ENCODE assay signal across 8 mouse cellular contexts in genomic region chr7:16845820-16846167, GRCm38 (mm10). TPM values are rescaled to one million over a fixed set of nuclear protein-coding genes. Genes with fewer than 3 reads are reported as not detected.
DNase-seq lines count a peak whose midpoint lies in the region; ATAC-seq and TF ChIP-seq lines count a peak whose summit lies in the region.

No protein-coding gene starts in this region.

- intact Hi-C loops in heart, adult 2 months (cut with DNase I) = loop anchor here (1.0 to 2.0 kb wide), 2 partner anchors 90 to 213 kb away; no protein-coding TSS in a partner anchor

- H3K27ac ChIP-seq in heart, adult 2 months = peak overlapping the region; percentile 99
- H3K27ac ChIP-seq in midbrain, embryonic 10.5 days (replicated peaks) = no peak overlapping the region
- H3K27ac ChIP-seq in midbrain, embryonic 16.5 days (ENCODE audit: low read length) = no peak overlapping the region
- peak overlapping the region; percentile 80 for H3K27ac ChIP-seq in limb, embryonic 10.5 days
- H3K27ac ChIP-seq in small intestine, adult 2 months (ENCODE audit: insufficient read depth, low read depth, low read length) = peak overlapping the region; percentile 92

- peaks cover 9% of the 10 kb centered on the region for H3K4me1 ChIP-seq in heart, adult 2 months (ENCODE audit: control insufficient read depth, insufficient read depth, low read length)
- H3K4me1 ChIP-seq in midbrain, embryonic 10.5 days = peaks cover 46% of the 10 kb centered on the region
- peaks cover 22% of the 10 kb centered on the region for H3K4me1 ChIP-seq in midbrain, embryonic 16.5 days (ENCODE audit: control insufficient read depth, insufficient read depth, low read length)
- H3K4me1 ChIP-seq in limb, embryonic 10.5 days = peaks cover 50% of the 10 kb centered on the region
- peaks cover 22% of the 10 kb centered on the region for H3K4me1 ChIP-seq in small intestine, adult 2 months (ENCODE audit: control insufficient read depth, insufficient read depth, insufficient read length, low read length)

- DNase-seq in heart, adult 2 months = no peak
- DNase-seq in heart, adult 11 months = no peak
- no peak for DNase-seq in midbrain, embryonic 10.5 days (ENCODE audit: low spot score)
- DNase-seq in limb, embryonic 10.5 days (ENCODE audit: low spot score) = no peak
- DNase-seq in cerebellum, postnatal 36 days = no peak
- no peak for DNase-seq in frontal cortex, postnatal 10 days (ENCODE audit: low spot score in 2 of 2)

- no peak for ATAC-seq in midbrain, embryonic 16.5 days

- peak overlapping the region; percentile 48 for H3K4me3 ChIP-seq in heart, adult 2 months
- peak overlapping the region; percentile 74 for H3K4me3 ChIP-seq in midbrain, embryonic 10.5 days
- H3K4me3 ChIP-seq in midbrain, embryonic 16.5 days (ENCODE audit: low read depth, low read length) = no peak overlapping the region
- H3K4me3 ChIP-seq in limb, embryonic 10.5 days = peak overlapping the region; percentile 76
- H3K4me3 ChIP-seq in small intestine, adult 2 months (ENCODE audit: low read depth, low read length) = peak overlapping the region; percentile 81

- no peaks in the 10 kb centered on the region for H3K79me2 ChIP-seq in heart, adult 2 months (replicated peaks; ENCODE audit: control insufficient read depth, insufficient read depth, low read length)

- TF ChIP-seq EP300 in heart, adult 2 months (IDR thresholded peaks at IDR 0.05; ENCODE audit: insufficient read depth, low read depth, low read length) = no peak

- H3K27me3 ChIP-seq in heart, adult 2 months (ENCODE audit: control insufficient read depth, insufficient read depth, low read length) = no peaks in the 10 kb centered on the region
- peaks cover 15% of the 10 kb centered on the region; the same call in 1 of the 2 replicates for H3K27me3 ChIP-seq in midbrain, embryonic 10.5 days (ENCODE audit: low read depth, poor library complexity, severe bottlenecking)
- H3K27me3 ChIP-seq in midbrain, embryonic 16.5 days (ENCODE audit: control insufficient read depth, insufficient read depth, low read depth, low read length) = no peaks in the 10 kb centered on the region
- H3K27me3 ChIP-seq in limb, embryonic 10.5 days (ENCODE audit: low read depth, poor library complexity, severe bottlenecking) = no peaks in the 10 kb centered on the region
- H3K27me3 ChIP-seq in small intestine, adult 2 months (ENCODE audit: control insufficient read depth, insufficient read depth, low read length) = no peaks in the 10 kb centered on the region

- WGBS in heart, adult 2 months = 46% methylated on average over 10 of the region's 10 CpGs
- 31% methylated on average over 10 of the region's 10 CpGs for WGBS in midbrain, embryonic 10.5 days
- 39% methylated on average over 10 of the region's 10 CpGs for WGBS in midbrain, embryonic 16.5 days
- WGBS in limb, embryonic 10.5 days = 28% methylated on average over 10 of the region's 10 CpGs
- 26% methylated on average over 10 of the region's 10 CpGs for WGBS in small intestine, adult 2 months

- peak overlapping the region; percentile 75 for H3K9ac ChIP-seq in heart, adult 2 months (ENCODE audit: low read depth, low read length)
- no peak overlapping the region for H3K9ac ChIP-seq in midbrain, embryonic 16.5 days (ENCODE audit: low read depth, low read length)

- peaks cover 3% of the 10 kb centered on the region; the same call in 1 of the 2 replicates for H3K36me3 ChIP-seq in heart, adult 2 months (ENCODE audit: control insufficient read depth, insufficient read depth, low read length)
- H3K36me3 ChIP-seq in midbrain, embryonic 10.5 days = peaks cover 48% of the 10 kb centered on the region
- 0 out of 2 replicates have a peak, but pooled peaks cover 8% of the 10 kb centered on the region for H3K36me3 ChIP-seq in midbrain, embryonic 16.5 days (ENCODE audit: control insufficient read depth, insufficient read depth, low read length)
- peaks cover 62% of the 10 kb centered on the region for H3K36me3 ChIP-seq in limb, embryonic 10.5 days
- H3K36me3 ChIP-seq in small intestine, adult 2 months (ENCODE audit: control insufficient read depth, insufficient read depth, low read length) = peaks cover 27% of the 10 kb centered on the region

- no peak for TF ChIP-seq CTCF in heart, adult 2 months (IDR thresholded peaks at IDR 0.05)
- TF ChIP-seq CTCF in small intestine, adult 2 months (IDR thresholded peaks at IDR 0.05; ENCODE audit: extremely low read depth, insufficient read length, insufficient replicate concordance, low read depth, low read length) = no peak

- no peak for TF ChIP-seq POLR2A in heart, adult 2 months (IDR thresholded peaks at IDR 0.05; ENCODE audit: insufficient read depth, low read depth, low read length)
- no peak for TF ChIP-seq POLR2A in small intestine, adult 2 months (IDR thresholded peaks at IDR 0.05; ENCODE audit: low read depth, low read length)

- no peak overlapping the region for H3K4me2 ChIP-seq in midbrain, embryonic 16.5 days (ENCODE audit: low read length)

- no peaks in the 10 kb centered on the region for H3K9me3 ChIP-seq in midbrain, embryonic 10.5 days (replicated peaks)
- no peaks in the 10 kb centered on the region for H3K9me3 ChIP-seq in midbrain, embryonic 16.5 days (replicated peaks; ENCODE audit: control insufficient read depth, low read length, poor library complexity, severe bottlenecking)
- no peaks in the 10 kb centered on the region for H3K9me3 ChIP-seq in limb, embryonic 10.5 days (replicated peaks)

RNA-seq across cellular contexts. Expression of gene Prkd2, which starts 3.1 kb away (rescaled TPM):
- total RNA-seq in heart, adult 2 months (2021) = 10 to 100 TPM; 15.3 to 19.9 TPM
- 24.5 and 26.2 TPM in 2 replicates for polyA plus RNA-seq in heart, adult 2 months (2012; rRNA removed)
- polyA plus RNA-seq in midbrain, embryonic 10.5 days (2016; fragmentation: Nextera tagmentation; extraction: Ambion mirVana) = 11.1 and 11.8 TPM in 2 replicates
- polyA plus RNA-seq in midbrain, embryonic 16.5 days (2015; fragmentation: Nextera tagmentation; extraction: Ambion mirVana) = 6.0 and 6.9 TPM in 2 replicates
- polyA plus RNA-seq in limb, embryonic 10.5 days (2016; fragmentation: Nextera tagmentation; extraction: Ambion mirVana) = 15.0 and 15.6 TPM in 2 replicates
- 22.9 and 44.0 TPM in 2 replicates for polyA plus RNA-seq in small intestine, adult 2 months (2012; rRNA removed)

RNA-seq across cellular contexts. Expression of gene Fkrp, which starts 29.3 kb away (rescaled TPM):
- 10 to 100 TPM; 49.5 to 52.8 TPM for total RNA-seq in heart, adult 2 months (2021)
- 40.3 and 51.3 TPM in 2 replicates for polyA plus RNA-seq in heart, adult 2 months (2012; rRNA removed)
- 28.3 and 32.9 TPM in 2 replicates for polyA plus RNA-seq in midbrain, embryonic 10.5 days (2016; fragmentation: Nextera tagmentation; extraction: Ambion mirVana)
- 52.1 and 53.8 TPM in 2 replicates for polyA plus RNA-seq in midbrain, embryonic 16.5 days (2015; fragmentation: Nextera tagmentation; extraction: Ambion mirVana)
- polyA plus RNA-seq in limb, embryonic 10.5 days (2016; fragmentation: Nextera tagmentation; extraction: Ambion mirVana) = 27.2 and 33.1 TPM in 2 replicates
- polyA plus RNA-seq in small intestine, adult 2 months (2012; rRNA removed) = 14.6 and 24.5 TPM in 2 replicates

RNA-seq across cellular contexts. Expression of gene Dact3, which starts 29.3 kb away (rescaled TPM):
- total RNA-seq in heart, adult 2 months (2021) = 10 to 100 TPM in 1 of 2 experiments, 1 to 10 TPM in 1; 8.6 to 12.1 TPM
- 19.6 and 20.0 TPM in 2 replicates for polyA plus RNA-seq in heart, adult 2 months (2012; rRNA removed)
- polyA plus RNA-seq in midbrain, embryonic 10.5 days (2016; fragmentation: Nextera tagmentation; extraction: Ambion mirVana) = 1.9 and 2.2 TPM in 2 replicates
- polyA plus RNA-seq in midbrain, embryonic 16.5 days (2015; fragmentation: Nextera tagmentation; extraction: Ambion mirVana) = 2.6 and 3.0 TPM in 2 replicates
- 7.0 and 8.2 TPM in 2 replicates for polyA plus RNA-seq in limb, embryonic 10.5 days (2016; fragmentation: Nextera tagmentation; extraction: Ambion mirVana)
- polyA plus RNA-seq in small intestine, adult 2 months (2012; rRNA removed) = 21.6 and 24.2 TPM in 2 replicates

RNA-seq across cellular contexts. Expression of gene Strn4, which starts 30.1 kb away (rescaled TPM):
- 10 to 100 TPM; 55.5 to 56.2 TPM for total RNA-seq in heart, adult 2 months (2021)
- 94.2 and 101 TPM in 2 replicates for polyA plus RNA-seq in heart, adult 2 months (2012; rRNA removed)
- polyA plus RNA-seq in midbrain, embryonic 10.5 days (2016; fragmentation: Nextera tagmentation; extraction: Ambion mirVana) = 108 and 137 TPM in 2 replicates
- polyA plus RNA-seq in midbrain, embryonic 16.5 days (2015; fragmentation: Nextera tagmentation; extraction: Ambion mirVana) = 185 and 199 TPM in 2 replicates
- 130 and 145 TPM in 2 replicates for polyA plus RNA-seq in limb, embryonic 10.5 days (2016; fragmentation: Nextera tagmentation; extraction: Ambion mirVana)
- polyA plus RNA-seq in small intestine, adult 2 months (2012; rRNA removed) = 58.9 and 119 TPM in 2 replicates

RNA-seq across cellular contexts. Expression of gene Gng8, which starts 45.8 kb away (rescaled TPM):
- 1 to 10 TPM in 1 of 2 experiments, under 1 TPM in 1; 0.47 to 1.6 TPM for total RNA-seq in heart, adult 2 months (2021)
- polyA plus RNA-seq in heart, adult 2 months (2012; rRNA removed) = 7.4 and 13.1 TPM in 2 replicates
- polyA plus RNA-seq in midbrain, embryonic 10.5 days (2016; fragmentation: Nextera tagmentation; extraction: Ambion mirVana) = 5.4 and 8.5 TPM in 2 replicates
- polyA plus RNA-seq in midbrain, embryonic 16.5 days (2015; fragmentation: Nextera tagmentation; extraction: Ambion mirVana) = 14.0 and 49.2 TPM in 2 replicates
- 15.4 and 18.5 TPM in 2 replicates for polyA plus RNA-seq in limb, embryonic 10.5 days (2016; fragmentation: Nextera tagmentation; extraction: Ambion mirVana)
- 2.1 and 2.2 TPM in 2 replicates for polyA plus RNA-seq in small intestine, adult 2 months (2012; rRNA removed)

Comparison
In these comparisons a context has a peak if more than half of its experiments do, and no peak if none do; other contexts are left out.
1. H3K27ac ChIP-seq: peak in heart, adult 2 months (single experiment), limb, embryonic 10.5 days (single experiment) and small intestine, adult 2 months (single experiment); none in midbrain, embryonic 10.5 days (single experiment) and midbrain, embryonic 16.5 days (single experiment).